Mouse (Mus musculus) forebrain, postnatal 0 days (tissue): ENCODE results near the gene Haus4. TPM values are rescaled to one million over a fixed set of nuclear protein-coding genes. Genes with fewer than 3 reads are reported as not detected.

Experiments
- ATAC-seq: fragments of 200-750 bp; cut with Nextera tagmentation; 2 replicates; pipeline ENCODE4 v1.8.0; 2017; ENCODE audit warnings: mild to moderate bottlenecking, moderate library complexity
- DNase-seq: peaks from one replicate; pipeline ENCODE4 v3.0.0-alpha.2; 2015
- H3K27ac ChIP-seq: fragments of 300-500 bp; sonication (generic); 2 replicates; pipeline ENCODE4 v1.5.1; 2014; ENCODE audit warnings: low read depth, mild to moderate bottlenecking, antibody characterized with exemption, low read length, moderate library complexity, mixed read lengths
- H3K27me3 ChIP-seq: fragments of 300-500 bp; sonication (generic); 2 replicates; pipeline ENCODE4 v1.6.1; 2014; ENCODE audit warnings: mild to moderate bottlenecking, low read length, mixed read lengths; ENCODE audit not compliant: insufficient read depth
- H3K36me3 ChIP-seq: fragments of 300-500 bp; sonication (generic); 2 replicates; pipeline ENCODE4 v1.6.1; 2014; ENCODE audit warnings: mild to moderate bottlenecking, moderate library complexity; ENCODE audit not compliant: insufficient read depth
- H3K4me1 ChIP-seq: fragments of 300-500 bp; sonication (generic); 2 replicates; pipeline ENCODE4 v1.6.1; 2014; ENCODE audit warnings: antibody characterized with exemption; ENCODE audit not compliant: insufficient read depth
- H3K4me2 ChIP-seq: fragments of 300-500 bp; sonication (generic); 2 replicates; pipeline ENCODE4 v1.6.1; 2014; ENCODE audit warnings: low read depth, mild to moderate bottlenecking, moderate library complexity
- H3K4me3 ChIP-seq: fragments of 300-500 bp; sonication (generic); 2 replicates; pipeline ENCODE4 v1.5.1; 2014; ENCODE audit warnings: low read depth, low read length, mixed read lengths
- H3K9ac ChIP-seq: fragments of 300-500 bp; sonication (generic); 2 replicates; pipeline ENCODE4 v1.6.1; 2014; ENCODE audit warnings: mild to moderate bottlenecking
- H3K9me3 ChIP-seq: fragments of 300-500 bp; sonication (generic); 2 replicates; pipeline ENCODE4 v1.6.1; 2016; ENCODE audit warnings: low read length
- CTCF ChIP-seq: sonication (generic); IDR thresholded peaks from 2 replicates; pipeline ENCODE4 v1.5.1; 2016; ENCODE audit warnings: antibody characterized with exemption, control low read depth, low read depth
- WGBS: fragments of 180-500 bp; shearing (Covaris S2); extraction: QIAGEN DNeasy Blood & Tissue Kit; methylation state at CpG from one replicate; pipeline ENCODE4 v1.1.7; 2014; 5-methylcytosine and 5-hydroxymethylcytosine counted together
- polyA plus RNA-seq: library from polyadenylated mRNA; unstranded; fragments of >200 nt; fragmentation: Nextera tagmentation; extraction: Ambion mirVana; gene quantifications from 2 replicates; pipeline ENCODE4 v1.2.1, GENCODE M21; 2015
- total RNA-seq: library from RNA; depleted of rRNA; stranded (reverse); fragments of >200 nt; gene quantifications from 2 replicates; pipeline ENCODE4 v1.2.3, GENCODE M21; 2014

Haus4 gene
- total and polyA plus RNA-seq, 2 experiments from 2014 or later: 17.9 to 23.1 TPM

DNA sequence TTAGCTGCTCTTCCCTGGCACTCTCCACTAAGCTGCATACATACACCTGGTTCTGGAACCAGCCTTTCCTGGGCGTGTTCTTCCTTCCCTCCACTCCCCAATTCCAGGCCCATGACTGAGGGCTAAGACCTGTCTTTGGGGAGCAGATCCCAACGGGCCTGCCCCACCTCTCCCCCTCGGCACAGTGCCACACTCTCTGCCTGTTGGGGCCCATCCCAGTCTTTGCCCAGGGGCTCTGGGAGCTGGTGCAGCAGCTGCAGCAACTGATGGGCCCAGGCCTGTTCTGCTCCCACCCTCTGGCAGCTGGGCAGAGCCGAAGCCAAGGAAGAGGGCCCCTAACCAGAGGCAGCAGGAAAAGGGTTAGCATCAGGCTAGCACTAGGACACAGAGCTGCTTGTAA, 19.8 kb upstream of the Haus4 start:
- Histone ChIP-seq H3K4me2 (0 out of 2 replicates have a peak overlapping the region, but pooled peaks have one; percentile 3), H3K36me3 (no peaks in the 10 kb centered on the region), H3K9me3 (no peaks in the 10 kb centered on the region), H3K9ac (no peak overlapping the region), H3K27me3 (peaks cover 14% of the 10 kb centered on the region), H3K4me3 (no peak overlapping the region), H3K27ac (no peak overlapping the region), H3K4me1 (no peaks in the 10 kb centered on the region; the same call in 1 of the 2 replicates)
- no peak for ATAC-seq
- 8% methylated on average over 4 of the region's 4 CpGs for WGBS
- no peak for TF ChIP-seq CTCF
- DNase-seq: no peak

DNA sequence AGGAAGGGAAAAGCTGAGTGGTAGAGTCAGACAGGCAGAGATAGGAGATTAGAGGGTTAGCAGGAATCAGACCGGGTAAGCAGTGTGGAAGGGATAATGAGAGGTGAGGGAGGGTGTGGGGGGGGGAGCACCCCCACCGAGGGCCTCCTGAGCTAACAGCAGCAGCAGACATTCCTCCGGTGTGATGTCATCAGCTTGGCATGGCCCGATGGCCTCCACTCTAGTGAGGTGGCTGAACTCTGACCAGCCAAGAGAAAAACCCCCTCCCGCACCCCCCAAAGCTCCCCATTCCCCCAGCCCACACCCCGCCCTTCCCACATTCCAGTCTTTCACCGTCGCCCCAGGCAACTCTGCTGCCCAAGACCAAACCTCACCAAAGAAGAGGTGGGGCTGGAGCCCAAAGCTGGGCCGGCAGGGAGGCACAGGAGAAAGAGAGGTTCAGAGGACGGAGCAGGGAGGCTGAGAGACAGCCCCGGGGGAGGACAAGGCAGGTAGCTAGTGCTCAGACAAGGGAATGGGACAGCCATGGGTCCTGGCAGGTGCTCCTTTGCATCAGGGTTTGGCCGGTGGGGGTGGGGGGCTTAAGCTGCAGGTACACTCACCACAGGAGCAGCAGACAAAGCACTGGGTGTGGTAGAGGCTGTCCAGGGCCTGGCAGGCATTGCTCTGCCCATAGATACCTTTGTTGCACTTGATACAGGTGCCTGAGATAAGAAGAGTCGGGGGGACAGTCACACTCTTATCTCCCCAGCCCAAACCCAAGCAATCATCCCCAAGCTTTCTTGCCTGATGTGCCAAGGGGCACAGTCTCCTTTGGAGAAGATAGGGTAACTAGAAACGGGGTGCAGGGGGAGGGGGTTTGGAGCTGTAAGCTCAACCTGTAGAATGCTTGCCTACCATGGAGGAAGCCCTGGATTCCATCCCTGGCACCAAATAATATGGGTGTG, 18.6 kb upstream of the Haus4 start:
- H3K4me3 ChIP-seq: no peak overlapping the region
- H3K36me3 ChIP-seq: no peaks in the 10 kb centered on the region
- no peak for TF ChIP-seq CTCF
- H3K9me3 ChIP-seq: no peaks in the 10 kb centered on the region
- H3K27me3 ChIP-seq: peaks cover 14% of the 10 kb centered on the region
- no peak overlapping the region for H3K9ac ChIP-seq
- H3K4me2 ChIP-seq: peak overlapping the region; percentile 15; the same call in 1 of the 2 replicates
- no peaks in the 10 kb centered on the region; the same call in 1 of the 2 replicates for H3K4me1 ChIP-seq
- H3K27ac ChIP-seq: no peak overlapping the region
- WGBS: 8% methylated on average over 14 of the region's 14 CpGs
- ATAC-seq (peak; percentile 13; the same call in 1 of the 2 replicates), DNase-seq (no peak)

GRCm38 (mm10) chr14:54572122-54572521, 17.7 kb upstream of the Haus4 start:
- no peaks in the 10 kb centered on the region for H3K9me3 ChIP-seq
- peaks cover 11% of the 10 kb centered on the region for H3K27me3 ChIP-seq
- H3K4me2 ChIP-seq: no peak overlapping the region
- ATAC-seq: no peak
- WGBS: 31% methylated on average over 4 of the region's 4 CpGs
- no peak for TF ChIP-seq CTCF
- H3K4me1 ChIP-seq: no peaks in the 10 kb centered on the region; the same call in 1 of the 2 replicates
- H3K9ac ChIP-seq: no peak overlapping the region
- no peak for DNase-seq
- no peaks in the 10 kb centered on the region for H3K36me3 ChIP-seq
- H3K27ac ChIP-seq: no peak overlapping the region
- no peak overlapping the region for H3K4me3 ChIP-seq

DNA sequence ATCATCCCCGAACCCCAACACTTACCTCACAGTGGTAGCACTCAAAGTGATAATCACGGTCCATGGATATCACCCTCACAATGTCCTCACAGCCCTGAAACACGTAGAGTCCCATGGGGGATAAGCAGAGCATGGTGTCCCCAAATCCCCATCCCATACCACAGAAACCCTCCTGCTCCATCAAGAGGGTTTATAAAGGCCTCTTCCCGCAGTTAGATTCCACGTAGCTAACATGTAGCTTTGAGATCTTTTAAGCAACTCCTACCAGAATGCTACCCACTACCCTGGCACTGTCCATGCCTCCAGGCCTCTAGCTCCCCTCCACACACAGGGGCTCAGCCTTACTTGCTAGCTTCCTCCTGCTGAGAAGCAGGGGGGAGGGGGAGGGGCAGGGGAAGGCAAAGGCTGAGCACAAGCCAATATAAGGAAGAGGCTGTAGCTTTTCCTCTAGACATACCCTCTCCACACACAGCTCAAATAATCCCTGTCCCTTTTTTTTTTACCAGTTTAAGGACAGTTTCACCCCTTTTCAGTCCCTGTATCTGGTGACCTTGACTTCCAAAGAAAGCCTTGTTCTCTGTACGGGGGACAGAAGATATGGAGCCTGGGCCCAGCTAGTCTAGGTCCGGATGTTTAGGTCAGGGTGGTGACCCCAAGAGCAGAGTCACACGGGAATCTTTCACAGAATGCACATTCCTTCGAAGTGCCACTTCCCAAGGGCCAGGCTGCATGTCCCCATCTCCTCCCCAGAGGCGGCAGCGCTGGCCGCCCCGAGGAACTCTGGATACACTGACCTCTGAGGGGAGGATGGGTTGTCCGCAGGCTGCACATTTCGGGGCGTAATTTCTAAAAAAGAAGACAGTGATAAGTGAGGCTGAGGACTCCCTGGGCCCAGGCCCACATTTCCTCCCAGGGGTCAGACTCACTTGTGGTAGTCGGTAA, 15.3 kb upstream of the Haus4 start:
- Histone ChIP-seq H3K27ac (no peak overlapping the region), H3K4me3 (no peak overlapping the region), H3K27me3 (peaks cover 6% of the 10 kb centered on the region), H3K9me3 (no peaks in the 10 kb centered on the region), H3K4me2 (no peak overlapping the region), H3K4me1 (no peaks in the 10 kb centered on the region; the same call in 1 of the 2 replicates), H3K9ac (no peak overlapping the region), H3K36me3 (no peaks in the 10 kb centered on the region)
- no peak for ATAC-seq
- 64% methylated on average over 17 of the region's 17 CpGs for WGBS
- TF ChIP-seq CTCF: no peak
- no peak for DNase-seq

DNA sequence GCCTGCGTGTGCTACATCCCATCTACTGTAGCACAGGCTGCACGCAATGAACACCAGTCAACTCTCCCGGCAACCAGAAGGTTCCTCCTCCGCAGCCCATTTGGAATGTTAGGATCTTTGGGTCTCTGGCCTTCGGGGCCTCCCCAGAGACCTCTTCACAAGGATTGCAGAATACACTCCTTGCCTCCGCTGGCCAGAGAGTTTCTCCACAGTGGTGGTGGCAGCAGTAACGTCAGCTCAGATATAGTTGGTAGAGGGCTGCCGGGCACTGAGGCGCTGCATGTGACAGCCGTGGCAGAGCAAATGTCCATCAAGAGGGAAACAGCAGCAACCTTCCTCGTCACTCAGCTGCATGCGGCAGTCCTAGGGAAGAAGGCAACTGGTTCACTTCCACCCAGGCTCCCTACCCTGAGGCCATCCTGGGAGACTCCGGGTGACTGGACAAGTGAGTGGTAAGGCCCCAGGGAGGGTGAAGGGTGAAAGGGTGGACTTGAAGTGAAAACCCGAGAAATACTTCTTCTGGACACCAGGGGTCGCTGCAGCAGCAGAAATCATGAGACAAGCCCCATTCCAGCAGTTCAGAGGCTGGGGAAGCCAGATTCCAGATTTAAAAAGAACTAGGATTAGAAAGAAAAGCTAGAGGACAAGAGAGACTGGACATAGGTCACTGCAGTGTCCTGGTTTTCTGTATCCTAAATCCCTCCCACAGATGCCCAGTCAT, 14.4 kb upstream of the Haus4 start:
- Histone ChIP-seq H3K4me3 (no peak overlapping the region), H3K9me3 (no peaks in the 10 kb centered on the region), H3K27me3 (peaks cover 6% of the 10 kb centered on the region), H3K36me3 (no peaks in the 10 kb centered on the region), H3K9ac (no peak overlapping the region), H3K27ac (no peak overlapping the region), H3K4me2 (no peak overlapping the region), H3K4me1 (no peaks in the 10 kb centered on the region; the same call in 1 of the 2 replicates)
- ATAC-seq: peak; percentile 53; the same call in 1 of the 2 replicates
- peak; percentile 83 for TF ChIP-seq CTCF
- DNase-seq: peak; percentile 78
- WGBS: 72% methylated on average over 15 of the region's 15 CpGs

- H3K9ac ChIP-seq: no peak overlapping the region
- TF ChIP-seq CTCF: no peak
- no peak overlapping the region for H3K27ac ChIP-seq
- H3K4me3 ChIP-seq: no peak overlapping the region
- no peaks in the 10 kb centered on the region for H3K9me3 ChIP-seq
- H3K36me3 ChIP-seq: no peaks in the 10 kb centered on the region
- H3K27me3 ChIP-seq: no peaks in the 10 kb centered on the region
- 80% methylated on average over 14 of the region's 14 CpGs for WGBS
- peak; percentile 62 for ATAC-seq
- no peak overlapping the region for H3K4me2 ChIP-seq
- H3K4me1 ChIP-seq: no peaks in the 10 kb centered on the region
- DNase-seq: peak; percentile 50
Observed at GRCm38 (mm10) chr14:54560527-54561242, 6.3 kb upstream of the Haus4 start.
